Mouse (Mus musculus) forebrain, embryonic 14.5 days (tissue): Measurements from ENCODE around the gene Son. TPM values are rescaled to one million over a fixed set of nuclear protein-coding genes. Genes with fewer than 3 reads are reported as not detected.

Source experiments
- ATAC-seq: fragments of 200-750 bp; cut with Nextera tagmentation; 2 replicates; pipeline ENCODE4 v1.8.0; 2017; ENCODE audit warnings: mild to moderate bottlenecking, moderate library complexity
- DNase-seq: peaks from one replicate; pipeline ENCODE4 v3.0.0-alpha.2; 2015; ENCODE audit warnings: low spot score
- H3K27ac ChIP-seq: fragments of 300-500 bp; sonication (generic); 2 replicates; pipeline ENCODE4 v1.5.1; 2014; ENCODE audit warnings: low read depth, mild to moderate bottlenecking, control low read depth, low read length, moderate library complexity
- H3K27me3 ChIP-seq: fragments of 300-500 bp; sonication (generic); replicated peaks from 2 replicates; pipeline ENCODE4 v1.6.1; 2014; ENCODE audit warnings: low read length, control low read depth, mixed read lengths; ENCODE audit not compliant: control insufficient read depth, insufficient read depth
- H3K36me3 ChIP-seq: fragments of 300-500 bp; sonication (generic); 2 replicates; pipeline ENCODE4 v1.6.1; 2014; ENCODE audit warnings: low read length, control low read depth; ENCODE audit not compliant: control insufficient read depth, insufficient read depth
- H3K4me1 ChIP-seq: fragments of 300-500 bp; sonication (generic); 2 replicates; pipeline ENCODE4 v1.6.1; 2014; ENCODE audit warnings: antibody characterized with exemption, low read length, control low read depth; ENCODE audit not compliant: control insufficient read depth, insufficient read depth
- H3K4me2 ChIP-seq: fragments of 300-500 bp; sonication (generic); 2 replicates; pipeline ENCODE4 v1.6.1; 2014; ENCODE audit warnings: mild to moderate bottlenecking, control low read depth, low read length
- H3K4me3 ChIP-seq: fragments of 300-500 bp; sonication (generic); 2 replicates; pipeline ENCODE4 v1.5.1; 2014; ENCODE audit warnings: low read depth, low read length, control low read depth
- H3K9ac ChIP-seq: fragments of 300-500 bp; sonication (generic); 2 replicates; pipeline ENCODE4 v1.6.1; 2014; ENCODE audit warnings: mild to moderate bottlenecking, low read length, control low read depth, moderate library complexity
- H3K9me3 ChIP-seq: fragments of 300-500 bp; sonication (generic); replicated peaks from 2 replicates; pipeline ENCODE4 v1.6.1; 2016; ENCODE audit warnings: low read length, control low read depth, mixed read lengths; ENCODE audit not compliant: control insufficient read depth
- WGBS: fragments of 180-500 bp; shearing (Covaris S2); extraction: QIAGEN DNeasy Blood & Tissue Kit; methylation state at CpG from one replicate; pipeline ENCODE4 v1.1.7; 2014; 5-methylcytosine and 5-hydroxymethylcytosine counted together
- polyA plus RNA-seq: library from polyadenylated mRNA; unstranded; fragments of >200 nt; fragmentation: Nextera tagmentation; extraction: Ambion mirVana; gene quantifications from 2 replicates; pipeline ENCODE4 v1.2.1, GENCODE M21; 2014

Gene Son
- 126 and 131 TPM in 2 replicates for polyA plus RNA-seq

GRCm38 (mm10) chr16:91647461-91648219 lies at the start of gene Son:
TSS of gene Son (plus strand) at chr16:91647506.
- peaks cover 9% of the 10 kb centered on the region for H3K4me1 ChIP-seq
- no peaks in the 10 kb centered on the region for H3K27me3 ChIP-seq
- peak within 1 kb of the TSS; percentile 93 for H3K4me2 ChIP-seq
- H3K36me3 ChIP-seq, result peaks cover 14% of the 10 kb centered on the region
- no peaks in the 10 kb centered on the region for H3K9me3 ChIP-seq
- peak within 1 kb of the TSS; percentile 73 for H3K4me3 ChIP-seq
- DNase-seq, result peak; percentile 99
- WGBS, result under 1% methylated on average over 68 of the region's 70 CpGs
- H3K9ac ChIP-seq, result peak within 1 kb of the TSS; percentile 88
- peak; percentile 97 for ATAC-seq
- H3K27ac ChIP-seq, result peak within 1 kb of the TSS; percentile 93

DNA sequence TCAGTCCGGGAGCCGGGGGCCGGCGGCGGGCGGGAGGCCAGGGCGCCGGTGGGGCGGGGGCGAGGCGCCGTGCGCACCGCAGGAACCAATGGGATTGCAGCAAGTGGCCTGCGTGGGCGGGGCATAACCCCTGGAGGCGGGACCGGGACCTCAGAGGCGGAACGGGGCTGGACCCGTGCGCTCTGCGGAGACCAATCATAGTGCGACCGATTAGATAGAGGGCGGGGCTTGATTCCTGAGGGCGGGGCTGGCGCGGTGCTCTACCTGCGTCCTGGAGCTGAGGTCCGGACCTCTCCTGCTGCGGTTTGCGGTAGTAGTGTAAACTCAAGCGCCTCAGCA lies 49.7 kb upstream of the Son start, which contains the start of gene Tmem50b:
TSS of gene Tmem50b (minus strand) at position 129 of the 339 bp plus-strand sequence.
- under 1% methylated on average over 34 of the region's 34 CpGs for WGBS
- ATAC-seq, result peak; percentile 99
- Histone ChIP-seq H3K9me3 (no peaks in the 10 kb centered on the region), H3K4me1 (peaks cover 8% of the 10 kb centered on the region; the same call in 1 of the 2 replicates), H3K4me3 (peak within 1 kb of the TSS; percentile 82), H3K4me2 (peak within 1 kb of the TSS; percentile 78), H3K27ac (peak within 1 kb of the TSS; percentile 52; the same call in 1 of the 2 replicates), H3K36me3 (no peaks in the 10 kb centered on the region), H3K9ac (peak within 1 kb of the TSS; percentile 82), H3K27me3 (no peaks in the 10 kb centered on the region)
- peak; percentile 98 for DNase-seq

DNA sequence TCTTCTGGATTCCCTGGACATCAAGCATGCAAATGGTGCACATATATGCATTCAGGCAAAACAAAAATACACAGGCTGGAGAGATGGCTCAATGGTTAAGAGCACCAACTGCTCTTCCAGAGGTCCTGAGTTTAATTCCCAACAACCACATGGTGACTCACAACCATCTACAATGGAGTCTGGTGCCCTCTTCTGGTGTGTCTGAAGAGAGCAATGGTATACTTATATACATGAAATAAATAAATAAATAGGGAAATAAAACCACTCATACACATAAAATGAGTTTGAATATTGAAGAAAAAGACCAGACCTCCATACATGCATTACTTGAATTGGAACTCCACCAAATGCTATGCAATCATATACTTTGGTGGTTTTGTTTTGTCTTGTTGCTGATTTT lies 48.1 kb upstream of the Son start:
- Histone ChIP-seq H3K4me3 (no peak overlapping the region), H3K9ac (no peak overlapping the region), H3K27me3 (no peaks in the 10 kb centered on the region), H3K27ac (no peak overlapping the region), H3K4me2 (no peak overlapping the region), H3K36me3 (no peaks in the 10 kb centered on the region), H3K4me1 (peaks cover 8% of the 10 kb centered on the region; the same call in 1 of the 2 replicates), H3K9me3 (no peaks in the 10 kb centered on the region)
- no peak for DNase-seq
- no peak for ATAC-seq

DNA sequence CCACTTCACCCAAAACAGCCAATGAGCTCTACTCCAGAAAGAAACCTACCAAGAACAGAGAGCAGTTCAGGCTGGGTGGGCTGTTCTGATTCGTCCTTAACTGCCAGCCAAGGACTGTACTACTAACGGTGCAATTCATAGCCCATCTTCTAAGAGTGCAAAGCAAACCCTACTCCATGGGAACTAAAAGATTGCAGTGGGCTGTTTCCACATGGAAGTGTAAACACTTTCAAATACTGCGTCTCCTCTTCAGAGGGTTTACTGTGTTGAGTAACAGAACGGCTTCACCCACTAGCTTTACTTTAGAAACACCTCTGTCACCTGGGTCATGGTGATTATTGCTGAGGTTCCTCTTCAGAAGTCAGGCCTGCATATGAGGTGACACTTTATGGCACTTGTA lies 46.2 kb upstream of the Son start:
- Histone ChIP-seq H3K27ac (no peak overlapping the region), H3K9ac (no peak overlapping the region), H3K9me3 (no peaks in the 10 kb centered on the region), H3K36me3 (no peaks in the 10 kb centered on the region), H3K27me3 (no peaks in the 10 kb centered on the region), H3K4me3 (no peak overlapping the region), H3K4me1 (peaks cover 5% of the 10 kb centered on the region; the same call in 1 of the 2 replicates), H3K4me2 (no peak overlapping the region)
- 84% methylated on average over 4 of the region's 4 CpGs for WGBS
- ATAC-seq (no peak), DNase-seq (no peak)

DNA sequence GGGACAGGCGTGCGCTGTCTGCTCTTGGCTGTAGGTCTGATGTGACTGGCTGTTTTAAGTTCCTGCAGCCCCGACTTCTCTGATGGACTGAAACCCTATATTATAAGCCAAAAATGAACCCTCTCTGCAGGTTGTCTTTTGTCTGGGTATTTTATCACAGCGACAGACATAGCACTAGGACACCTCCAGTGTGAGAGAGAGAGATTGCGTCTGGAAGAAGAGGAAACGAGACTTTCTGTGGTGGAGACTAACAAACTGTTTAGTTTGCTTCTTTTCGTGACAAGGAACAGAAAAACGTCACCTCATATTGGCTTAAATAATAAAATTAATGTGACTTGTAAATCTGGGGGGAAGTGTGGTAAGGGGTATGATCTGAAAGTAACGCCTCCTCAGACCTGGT lies 45.6 kb upstream of the Son start:
- ATAC-seq, result no peak
- Histone ChIP-seq H3K4me2 (no peak overlapping the region), H3K4me3 (no peak overlapping the region), H3K27me3 (no peaks in the 10 kb centered on the region), H3K36me3 (no peaks in the 10 kb centered on the region), H3K27ac (no peak overlapping the region), H3K4me1 (peaks cover under 1% of the 10 kb centered on the region; the same call in 1 of the 2 replicates), H3K9me3 (no peaks in the 10 kb centered on the region), H3K9ac (no peak overlapping the region)
- 79% methylated on average over 9 of the region's 9 CpGs for WGBS
- no peak for DNase-seq

DNA sequence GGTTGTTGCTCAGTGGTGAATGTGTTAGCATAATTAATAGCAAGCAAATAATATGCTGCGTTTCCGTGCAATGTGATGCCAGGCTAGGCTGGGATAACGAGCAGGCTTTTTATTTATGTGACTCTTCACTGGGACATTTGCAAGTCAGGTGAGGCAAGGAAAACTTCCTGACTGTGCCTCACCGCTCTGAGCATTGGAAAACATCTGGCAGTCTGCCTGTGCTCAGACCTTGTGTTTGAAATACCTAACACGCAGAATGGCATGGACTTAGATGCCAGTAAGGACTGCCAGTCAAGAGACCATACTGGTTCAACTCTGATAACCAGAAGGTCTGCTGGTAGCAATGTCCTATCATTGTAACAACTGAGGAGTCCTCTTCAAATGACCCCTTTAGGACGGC lies 42.1 kb upstream of the Son start:
- no peak for ATAC-seq
- H3K9ac ChIP-seq, result no peak overlapping the region
- DNase-seq, result no peak
- no peaks in the 10 kb centered on the region for H3K9me3 ChIP-seq
- no peak overlapping the region for H3K4me2 ChIP-seq
- H3K36me3 ChIP-seq, result no peaks in the 10 kb centered on the region
- H3K4me3 ChIP-seq, result no peak overlapping the region
- no peaks in the 10 kb centered on the region for H3K4me1 ChIP-seq
- no peaks in the 10 kb centered on the region for H3K27me3 ChIP-seq
- no peak overlapping the region for H3K27ac ChIP-seq
- WGBS, result 64% methylated on average over 6 of the region's 6 CpGs

DNA sequence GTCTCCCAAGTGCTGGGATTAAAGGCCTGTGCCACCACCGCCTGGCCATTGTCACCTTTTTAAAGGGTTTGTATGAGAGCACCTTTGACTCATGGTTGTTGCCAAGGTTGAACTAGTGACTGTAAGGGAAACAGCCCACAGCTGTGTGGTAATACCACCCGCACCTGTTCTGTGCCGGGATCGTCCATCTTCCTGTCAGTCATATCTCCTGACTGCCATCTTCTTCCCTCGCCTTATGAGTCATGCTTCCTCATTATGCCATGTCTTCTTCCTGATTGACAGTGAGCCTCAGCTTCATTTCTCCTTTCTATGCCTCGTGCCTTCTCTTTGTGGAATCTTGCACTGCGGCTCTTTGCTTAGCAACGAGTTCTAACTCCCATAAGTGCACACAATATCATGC lies 40.3 kb upstream of the Son start:
- H3K36me3 ChIP-seq, result no peaks in the 10 kb centered on the region
- H3K27me3 ChIP-seq, result no peaks in the 10 kb centered on the region
- H3K4me3 ChIP-seq, result no peak overlapping the region
- 92% methylated on average over 8 of the region's 8 CpGs for WGBS
- no peak overlapping the region for H3K9ac ChIP-seq
- no peaks in the 10 kb centered on the region for H3K4me1 ChIP-seq
- DNase-seq (no peak), ATAC-seq (no peak)
- no peaks in the 10 kb centered on the region for H3K9me3 ChIP-seq
- H3K27ac ChIP-seq, result no peak overlapping the region
- H3K4me2 ChIP-seq, result no peak overlapping the region

DNA sequence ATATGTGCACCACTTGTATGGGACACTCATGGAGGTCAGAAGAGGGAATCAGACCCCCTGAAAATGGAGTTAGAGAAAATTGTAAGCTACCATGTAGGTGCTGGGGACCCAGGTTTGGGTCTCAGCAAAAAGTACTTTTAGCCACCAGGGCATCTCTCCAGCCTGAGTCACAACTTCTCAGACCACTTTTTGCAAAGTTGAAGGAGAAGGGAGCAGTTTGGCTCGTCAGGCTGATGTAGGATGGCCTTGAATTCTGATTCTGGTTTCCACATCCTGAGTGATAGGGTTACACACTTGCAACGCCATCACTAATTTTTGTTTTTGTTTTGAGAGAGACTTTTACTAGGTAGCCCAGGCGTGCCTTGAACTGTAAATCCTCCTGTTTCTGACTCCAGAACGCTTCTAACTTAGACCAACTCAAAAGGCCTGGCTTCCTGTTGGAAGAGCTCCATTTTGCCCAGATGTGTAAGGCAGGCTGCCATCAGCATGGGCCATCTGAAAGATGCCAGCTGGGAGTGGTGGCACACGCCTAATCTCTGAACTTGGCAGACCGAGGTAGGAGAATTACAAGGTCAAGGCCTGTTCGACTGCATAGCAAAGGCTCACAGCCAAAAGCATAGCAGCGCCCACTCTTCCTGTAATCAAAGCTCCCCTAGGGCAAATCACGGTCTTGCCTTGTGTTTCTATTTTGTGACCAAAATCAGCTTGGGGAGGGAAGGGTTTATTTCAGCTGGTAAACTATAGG lies 37.6 kb upstream of the Son start:
- 82% methylated on average over 9 of the region's 9 CpGs for WGBS
- no peak for DNase-seq
- ATAC-seq, result no peak

GRCm38 (mm10) chr16:91611248-91611647 lies 36.1 kb upstream of the Son start:
- no peak overlapping the region for H3K4me3 ChIP-seq
- DNase-seq (no peak), ATAC-seq (no peak)
- no peak overlapping the region for H3K9ac ChIP-seq
- no peaks in the 10 kb centered on the region for H3K36me3 ChIP-seq
- H3K4me2 ChIP-seq, result no peak overlapping the region
- no peaks in the 10 kb centered on the region for H3K27me3 ChIP-seq
- H3K27ac ChIP-seq, result no peak overlapping the region
- 61% methylated on average over 11 of the region's 11 CpGs for WGBS
- H3K9me3 ChIP-seq, result no peaks in the 10 kb centered on the region
- no peaks in the 10 kb centered on the region for H3K4me1 ChIP-seq

More for the DNA sequence above, 37.6 kb upstream of the Son start:
- H3K9ac ChIP-seq, result no peak overlapping the region
- no peaks in the 10 kb centered on the region for H3K36me3 ChIP-seq
- no peak overlapping the region for H3K27ac ChIP-seq
- no peaks in the 10 kb centered on the region for H3K4me1 ChIP-seq
- no peaks in the 10 kb centered on the region for H3K27me3 ChIP-seq
- H3K9me3 ChIP-seq, result no peaks in the 10 kb centered on the region
- H3K4me3 ChIP-seq, result no peak overlapping the region
- H3K4me2 ChIP-seq, result no peak overlapping the region
